Mouse (Mus musculus): ENCODE measurements around the gene Prss50. TPM values are rescaled to one million over a fixed set of nuclear protein-coding genes. Genes with fewer than 3 reads are reported as not detected.

Gene Prss50
- polyA plus RNA-seq, 1 experiment from 2014 or later = 0.33 TPM

GRCm38 (mm10) chr9:110908631-110909016, 50.9 kb downstream of the Prss50 start:
- DNase-seq (ENCODE audit: low spot score) (no peak), ATAC-seq (replicated peaks; ENCODE audit: low FRiP score, low read depth) (no peak)
- Histone ChIP-seq H3K4me2 (ENCODE audit: low read length) (no peak overlapping the region), H3K9me3 (replicated peaks; ENCODE audit: low read length) (no peaks in the 10 kb centered on the region), H3K27me3 (ENCODE audit: insufficient read depth, low read length) (no peaks in the 10 kb centered on the region), H3K36me3 (ENCODE audit: insufficient read depth, low read length) (no peaks in the 10 kb centered on the region), H3K4me3 (replicated peaks; ENCODE audit: low read depth, low read length) (no peak overlapping the region), H3K9ac (ENCODE audit: low read depth, low read length) (no peak overlapping the region), H3K27ac (no peak overlapping the region), H3K4me1 (replicated peaks; ENCODE audit: insufficient read depth, low read length) (no peaks in the 10 kb centered on the region)
- no peak for TF ChIP-seq CTCF (IDR thresholded peaks at IDR 0.05; ENCODE audit: low read depth)
- WGBS = 94% methylated on average over 3 of the region's 3 CpGs

- H3K27ac ChIP-seq = no peak overlapping the region
- no peak overlapping the region for H3K4me2 ChIP-seq (ENCODE audit: low read length)
- 77% methylated on average over 6 of the region's 6 CpGs for WGBS
- H3K9me3 ChIP-seq (replicated peaks; ENCODE audit: low read length) = no peaks in the 10 kb centered on the region
- no peaks in the 10 kb centered on the region for H3K36me3 ChIP-seq (ENCODE audit: insufficient read depth, low read length)
- no peaks in the 10 kb centered on the region for H3K4me1 ChIP-seq (replicated peaks; ENCODE audit: insufficient read depth, low read length)
- TF ChIP-seq CTCF (IDR thresholded peaks at IDR 0.05; ENCODE audit: low read depth) = no peak
- H3K27me3 ChIP-seq (ENCODE audit: insufficient read depth, low read length) = no peaks in the 10 kb centered on the region
- no peak overlapping the region for H3K4me3 ChIP-seq (replicated peaks; ENCODE audit: low read depth, low read length)
- no peak overlapping the region for H3K9ac ChIP-seq (ENCODE audit: low read depth, low read length)
- ATAC-seq (replicated peaks; ENCODE audit: low FRiP score, low read depth) (no peak), DNase-seq (ENCODE audit: low spot score) (no peak)
Observed at GRCm38 (mm10) chr9:110909371-110909967, 51.7 kb downstream of the Prss50 start.

Other genes starting within 250 kb of the Prss50 start
- gene Nradd, start 233.5 kb upstream of the Prss50 start, polyA plus RNA-seq (2015; fragmentation: Nextera tagmentation; extraction: Ambion mirVana) = 42.3 and 45.7 TPM in 2 replicates
- gene Nbeal2, start 203.8 kb upstream of the Prss50 start, polyA plus RNA-seq (2015; fragmentation: Nextera tagmentation; extraction: Ambion mirVana) = 2.9 and 3.9 TPM in 2 replicates
- gene Ccdc12, start 201.5 kb upstream of the Prss50 start, polyA plus RNA-seq (2015; fragmentation: Nextera tagmentation; extraction: Ambion mirVana) = 153 and 154 TPM in 2 replicates
- gene Myl3, start 116.1 kb upstream of the Prss50 start, polyA plus RNA-seq (2015; fragmentation: Nextera tagmentation; extraction: Ambion mirVana) = 1.1 and 1.5 TPM in 2 replicates
- gene Pth1r, start 110.8 kb upstream of the Prss50 start, polyA plus RNA-seq (2015; fragmentation: Nextera tagmentation; extraction: Ambion mirVana) = 179 and 192 TPM in 2 replicates
- gene Prss42, start 59.8 kb upstream of the Prss50 start, polyA plus RNA-seq (2015; fragmentation: Nextera tagmentation; extraction: Ambion mirVana) = not detected in 2 replicates
- not detected in 2 replicates for gene Prss44, start 44.0 kb upstream of the Prss50 start, polyA plus RNA-seq (2015; fragmentation: Nextera tagmentation; extraction: Ambion mirVana)
- not detected in 2 replicates for gene Prss43, start 31.3 kb upstream of the Prss50 start, polyA plus RNA-seq (2015; fragmentation: Nextera tagmentation; extraction: Ambion mirVana)
- not detected in 2 replicates for gene Prss45, start 23.4 kb upstream of the Prss50 start, polyA plus RNA-seq (2015; fragmentation: Nextera tagmentation; extraction: Ambion mirVana)
- gene Prss46, start 13.5 kb upstream of the Prss50 start, polyA plus RNA-seq (2015; fragmentation: Nextera tagmentation; extraction: Ambion mirVana) = not detected in 2 replicates
- gene Als2cl, start 21.9 kb downstream of the Prss50 start, polyA plus RNA-seq (2015; fragmentation: Nextera tagmentation; extraction: Ambion mirVana) = 4.1 and 5.3 TPM in 2 replicates
- 2.3 and 2.9 TPM in 2 replicates for gene Tmie, start 22.1 kb downstream of the Prss50 start, polyA plus RNA-seq (2015; fragmentation: Nextera tagmentation; extraction: Ambion mirVana)
- gene Fam240a, start 58.9 kb downstream of the Prss50 start, polyA plus RNA-seq (2015; fragmentation: Nextera tagmentation; extraction: Ambion mirVana) = not detected in 2 replicates
- gene Tdgf1, start 88.2 kb downstream of the Prss50 start, polyA plus RNA-seq (2015; fragmentation: Nextera tagmentation; extraction: Ambion mirVana) = not detected in 2 replicates
- 0.33 and 0.51 TPM in 2 replicates for gene Lrrc2, start 93.6 kb downstream of the Prss50 start, polyA plus RNA-seq (2015; fragmentation: Nextera tagmentation; extraction: Ambion mirVana)
- gene Rtp3, start 132.6 kb downstream of the Prss50 start, polyA plus RNA-seq (2015; fragmentation: Nextera tagmentation; extraction: Ambion mirVana) = 0.56 and 0.89 TPM in 2 replicates
- gene Ltf, start 161.3 kb downstream of the Prss50 start, polyA plus RNA-seq (2015; fragmentation: Nextera tagmentation; extraction: Ambion mirVana) = 2.2 and 2.5 TPM in 2 replicates
- 2.7 and 3.5 TPM in 2 replicates for gene Ccrl2, start 199.6 kb downstream of the Prss50 start, polyA plus RNA-seq (2015; fragmentation: Nextera tagmentation; extraction: Ambion mirVana)

All from kidney, postnatal 0 days (tissue).